Mouse (Mus musculus) fibroblast of lung, adult 2 months (primary cell): ENCODE data around the gene Bicdl2.

Source experiments
- DNase-seq: peaks from one replicate; pipeline ENCODE4 v3.0.0-alpha.2; 2011; ENCODE audit warnings: low read depth

The Bicdl2 gene

DNA sequence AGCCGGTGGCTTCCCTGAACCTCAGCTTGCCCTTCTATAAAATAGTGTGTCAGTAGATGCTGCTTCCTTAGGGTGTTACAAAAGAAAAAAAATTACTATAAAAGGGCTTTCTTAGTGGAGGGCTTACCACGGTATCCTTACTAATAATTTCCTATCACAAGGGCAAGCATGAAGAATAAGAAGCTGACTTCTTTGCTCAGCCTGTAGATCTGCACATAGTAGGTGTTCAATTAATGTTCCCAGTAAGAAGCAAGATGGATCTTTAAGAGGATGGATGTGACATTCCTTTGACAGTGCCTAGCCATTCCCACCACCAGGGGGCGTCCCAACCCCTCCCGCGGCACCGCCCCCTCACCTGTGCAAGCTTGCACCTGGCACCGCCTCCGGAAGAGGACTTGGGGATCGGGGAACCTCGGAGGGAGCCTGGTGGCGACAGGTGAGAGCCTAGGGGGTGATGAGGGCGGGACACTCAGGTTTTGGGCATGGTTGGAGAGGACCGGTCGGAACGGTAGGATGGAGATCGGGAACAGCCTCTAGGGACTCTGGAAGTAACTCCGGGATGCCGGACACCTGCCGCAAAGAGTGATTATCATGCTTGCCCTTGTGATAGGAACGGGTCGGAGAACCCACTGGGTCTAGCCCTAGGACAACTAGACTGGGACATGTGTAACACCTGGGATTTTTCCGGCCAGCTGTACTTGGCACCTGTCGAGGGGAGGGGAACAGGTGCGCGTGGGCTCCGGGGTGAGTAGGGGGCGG is at the start of gene Bicdl2:
TSS of gene Bicdl2 (plus strand) at position 390 of the 759 bp plus-strand sequence.
- no peak for DNase-seq

DNA sequence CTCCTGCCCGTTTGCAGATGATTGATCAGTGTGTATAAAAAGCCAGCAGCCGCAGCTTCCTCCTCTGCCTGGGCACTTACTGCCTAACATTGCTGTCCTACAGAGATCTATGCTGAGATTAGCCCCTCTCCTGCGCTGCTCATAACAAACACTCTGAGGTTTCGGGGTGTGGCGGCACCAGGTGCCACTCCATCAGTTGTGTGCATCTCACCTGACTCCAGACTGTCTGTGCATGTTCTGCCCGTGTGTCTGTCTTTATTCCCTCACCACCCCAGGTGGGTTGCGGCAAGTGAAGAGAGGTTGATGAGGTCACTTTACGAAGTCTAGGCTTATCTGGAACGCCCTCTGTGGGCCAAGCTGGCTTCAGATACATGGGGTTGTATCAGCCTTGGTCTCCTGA is 43.2 kb upstream of the Bicdl2 start:
- no peak for DNase-seq

DNA sequence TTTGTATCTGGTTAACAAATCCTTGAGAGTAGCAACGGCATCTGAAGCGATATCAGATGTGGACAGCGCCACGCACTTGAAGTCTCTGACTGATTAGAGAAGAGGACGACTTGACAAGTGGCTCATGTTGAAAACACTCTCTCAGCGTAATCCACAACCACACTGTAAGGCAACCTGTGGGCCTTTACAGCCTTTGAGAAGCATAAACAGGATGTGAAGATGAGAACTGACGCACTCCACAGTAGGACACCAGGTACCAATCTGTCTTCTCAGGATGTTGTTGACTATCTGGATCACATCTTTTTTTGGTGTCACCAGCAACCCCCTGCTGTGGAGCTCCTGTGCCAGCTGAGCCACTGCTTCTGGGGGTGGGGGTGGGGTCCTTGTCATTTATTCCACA is 40.0 kb upstream of the Bicdl2 start:
- no peak for DNase-seq

DNA sequence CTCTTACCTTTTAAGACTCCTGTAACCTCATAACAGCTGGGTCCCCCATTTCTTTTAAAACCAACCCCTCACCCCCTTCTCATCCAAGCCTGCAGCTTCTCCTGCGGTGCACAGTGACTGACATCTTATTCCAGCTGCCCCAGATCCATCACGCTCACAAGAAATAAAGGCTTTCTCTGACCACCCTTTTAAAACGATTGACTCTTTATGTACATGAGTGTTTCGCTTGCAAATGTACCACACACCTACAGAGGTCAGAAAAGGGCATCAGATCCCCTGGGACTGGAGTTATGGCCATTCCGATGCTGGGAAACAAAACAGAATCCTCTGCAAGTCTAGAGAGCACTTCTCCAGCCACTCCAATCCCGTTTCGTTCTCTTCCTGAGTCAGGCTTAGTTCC is 32.5 kb upstream of the Bicdl2 start:
- DNase-seq: no peak

DNA sequence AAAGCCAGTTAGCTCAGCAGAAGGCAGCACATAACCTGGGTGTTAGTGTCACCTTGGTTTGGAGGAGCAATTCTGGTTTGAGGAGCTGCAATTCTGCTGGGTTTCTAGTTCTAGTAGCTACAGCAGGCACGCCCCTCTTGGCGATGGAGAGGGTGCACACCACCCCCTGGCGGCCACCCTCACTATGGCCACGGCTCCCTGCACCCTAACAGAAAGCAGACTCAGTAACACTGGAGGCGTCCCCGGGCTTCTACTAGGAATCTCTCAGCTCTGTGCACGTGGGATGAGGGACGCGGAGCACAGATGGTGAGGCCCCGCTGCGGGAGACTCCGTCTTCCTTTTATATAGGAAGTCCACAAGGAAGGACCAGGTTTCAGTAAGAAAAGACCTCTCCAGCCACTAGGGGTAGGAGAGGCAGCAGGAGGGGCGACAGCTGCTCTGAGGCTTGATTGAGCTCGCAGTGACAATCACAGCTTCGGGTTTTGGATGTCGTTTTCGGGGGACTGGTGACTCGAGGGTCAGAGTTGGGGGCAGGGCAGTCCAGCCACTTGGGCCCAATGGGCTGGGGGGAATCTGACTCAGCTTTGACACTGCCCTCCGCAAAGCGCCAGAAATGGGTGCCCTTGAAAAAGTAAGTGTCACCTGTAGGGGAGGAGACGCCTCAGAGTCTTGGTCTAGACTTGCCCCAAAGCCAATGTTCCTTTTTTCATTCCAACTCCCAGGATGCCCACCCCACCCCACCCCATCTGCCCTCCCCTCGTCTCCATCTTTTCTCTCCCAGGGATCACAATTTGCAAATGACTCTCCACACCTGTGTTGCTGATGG is 29.9 kb upstream of the Bicdl2 start:
- peak; percentile 40 for DNase-seq

DNA sequence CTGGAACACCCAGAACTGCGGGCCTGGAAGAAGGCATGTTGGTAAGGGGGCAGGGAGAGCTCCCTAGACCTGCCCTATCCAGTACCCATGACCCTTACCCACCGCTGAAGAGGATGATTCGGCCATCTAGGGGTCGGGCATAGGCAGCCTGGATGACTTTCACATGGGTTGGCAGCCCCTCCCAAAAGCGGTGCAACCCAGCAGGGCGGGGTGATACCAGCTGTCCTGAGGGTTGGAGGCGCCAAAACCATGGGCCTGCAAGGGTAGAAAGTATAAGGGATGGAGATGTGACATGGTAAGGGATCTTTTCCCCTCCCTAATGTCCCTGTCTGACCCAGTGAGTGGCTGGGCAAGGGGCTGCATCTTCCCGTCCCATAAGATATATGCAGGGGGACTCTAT is 29.1 kb upstream of the Bicdl2 start:
- DNase-seq: no peak

DNA sequence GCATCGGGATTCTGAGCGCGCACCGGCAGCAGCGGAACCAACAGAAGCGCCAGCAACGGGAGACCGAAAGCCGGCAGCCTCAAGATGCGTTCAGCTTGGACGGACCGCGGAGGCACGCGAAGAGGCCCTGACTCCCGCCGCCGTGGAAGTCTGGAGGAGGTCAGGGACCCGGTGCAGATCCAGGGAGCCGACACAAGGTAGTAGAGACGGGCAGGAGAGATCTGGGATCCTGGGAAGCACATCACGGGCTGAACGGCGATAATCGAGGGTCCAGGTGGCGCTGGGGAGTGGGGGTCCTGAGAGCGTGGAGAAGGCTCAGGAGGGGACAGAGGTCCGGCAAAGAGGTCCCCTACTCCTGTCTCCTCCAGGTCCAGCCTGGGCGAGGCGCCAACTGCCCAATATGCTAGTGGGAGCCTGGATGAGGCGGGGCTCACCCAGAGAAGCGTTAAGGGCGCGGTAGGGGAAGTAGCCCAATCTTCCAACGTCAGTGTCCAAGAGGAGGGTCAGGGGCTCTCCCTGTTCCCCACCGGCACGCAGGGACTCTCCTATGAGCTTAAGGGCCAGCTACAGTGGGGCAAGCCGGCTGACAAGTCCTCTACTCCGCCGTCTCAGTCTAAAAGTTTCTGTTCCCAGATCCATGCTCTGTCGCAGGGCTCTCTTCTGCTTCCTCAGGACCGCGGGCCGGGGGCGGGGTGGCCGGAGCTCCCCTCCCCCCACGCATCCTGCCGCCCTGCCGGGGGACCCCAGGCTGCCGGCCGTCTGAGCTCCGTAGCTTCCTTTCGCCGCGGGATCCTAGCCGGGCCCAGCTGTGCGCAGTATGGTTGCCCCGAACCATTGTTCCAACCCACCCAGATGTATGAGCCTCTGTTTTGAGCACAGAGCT is 15.5 kb upstream of the Bicdl2 start, which contains the start of gene Mmp25:
TSS of gene Mmp25 (minus strand) at position 665 of the 883 bp plus-strand sequence.
- no peak for DNase-seq

DNA sequence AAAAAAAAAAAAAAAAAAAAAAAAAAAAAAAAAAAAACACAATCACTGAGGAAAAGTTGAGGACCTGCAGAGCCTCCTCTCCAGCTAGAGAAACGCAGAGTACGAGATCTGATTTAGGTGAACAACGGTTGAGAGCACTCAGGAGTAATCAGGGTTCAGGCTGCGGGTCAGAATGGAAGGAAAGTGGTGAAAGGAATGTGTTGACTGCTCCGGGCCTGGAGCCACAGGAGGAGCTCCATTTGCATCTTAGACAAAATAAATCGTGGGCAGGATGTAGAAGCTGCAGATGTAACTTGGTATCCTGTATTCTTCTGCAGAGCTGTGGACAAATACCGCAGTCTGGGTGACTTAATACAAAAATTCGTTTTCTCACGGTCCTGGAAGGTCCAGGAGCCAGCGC is 14.4 kb upstream of the Bicdl2 start:
- DNase-seq: no peak

DNA sequence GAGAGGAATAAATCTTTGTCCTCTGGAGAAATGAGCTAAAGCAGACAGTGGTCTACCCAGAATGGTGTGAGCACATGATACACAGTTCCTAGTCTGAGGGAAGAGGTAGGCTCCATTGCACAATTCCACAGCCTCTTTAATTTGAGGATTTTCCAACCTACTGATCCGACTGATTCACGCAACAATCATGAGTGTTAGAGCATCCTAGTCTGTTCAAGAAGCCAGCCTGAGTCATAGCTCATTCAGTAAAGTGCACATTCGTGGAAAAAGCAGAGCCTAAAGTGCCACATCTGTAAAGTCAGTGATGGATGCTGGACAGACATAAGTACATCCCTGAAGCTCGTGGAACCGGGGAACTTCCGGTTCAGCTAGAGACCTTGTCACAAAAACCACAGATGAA is 8.9 kb upstream of the Bicdl2 start:
- no peak for DNase-seq

DNA sequence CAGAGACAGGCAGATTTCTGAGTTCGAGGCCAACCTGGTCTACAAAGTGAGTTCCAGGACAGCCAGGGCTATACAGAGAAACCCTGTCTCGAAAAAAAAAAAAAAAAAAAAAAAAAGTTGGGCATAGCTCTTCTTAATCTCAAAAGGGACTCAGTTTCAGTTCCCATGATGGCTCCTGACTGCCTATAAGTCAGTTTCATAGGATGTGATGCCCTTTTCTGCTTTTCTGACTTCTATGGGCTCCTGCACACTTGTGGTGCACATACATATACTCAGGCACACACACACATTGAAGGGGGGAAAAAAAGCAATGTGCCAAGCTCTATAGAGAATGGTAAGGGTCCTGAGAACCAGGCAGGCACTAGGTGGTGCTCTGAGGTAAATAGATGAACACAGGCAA is 7.0 kb upstream of the Bicdl2 start:
- no peak for DNase-seq

DNA sequence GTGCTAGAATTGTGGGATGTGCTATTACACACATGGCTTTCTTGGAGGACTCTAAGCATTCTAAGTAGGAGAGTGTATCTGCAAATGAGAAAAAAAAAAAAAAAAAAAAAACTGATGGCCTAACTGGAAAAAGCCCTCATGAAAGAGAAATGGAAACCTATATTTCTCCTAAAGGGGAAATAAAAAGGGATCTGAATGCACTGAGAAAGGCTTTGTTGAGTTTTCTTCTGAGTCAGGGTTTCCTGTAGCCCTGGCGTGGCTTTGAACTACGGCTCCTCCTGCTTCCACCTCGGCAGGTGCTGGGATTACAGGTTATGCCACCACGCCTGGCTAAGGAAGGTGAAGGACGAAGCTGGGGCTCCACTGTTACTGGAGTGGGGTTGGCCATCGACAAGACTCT is 6.3 kb upstream of the Bicdl2 start:
- DNase-seq: no peak

DNA sequence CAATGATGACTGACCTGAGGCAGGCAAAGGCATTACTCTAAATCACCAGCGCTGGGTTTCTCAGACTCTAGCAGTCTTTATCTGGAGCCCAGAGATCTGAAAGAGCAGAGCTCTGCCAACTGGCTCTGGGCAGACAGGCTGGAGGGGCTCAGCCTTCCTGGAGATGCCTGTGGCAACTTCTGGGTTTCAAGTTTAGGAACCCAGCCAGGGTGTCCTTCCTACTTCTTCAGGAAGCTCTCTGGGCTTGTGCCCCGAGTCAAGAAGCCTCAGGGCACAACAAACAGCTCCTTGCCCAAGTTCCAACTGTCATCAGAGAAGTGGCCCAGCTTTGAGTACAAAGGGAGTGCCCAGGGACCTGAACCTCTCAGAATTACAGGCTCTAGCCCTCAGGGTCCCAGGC is 5.9 kb upstream of the Bicdl2 start:
- no peak for DNase-seq

DNA sequence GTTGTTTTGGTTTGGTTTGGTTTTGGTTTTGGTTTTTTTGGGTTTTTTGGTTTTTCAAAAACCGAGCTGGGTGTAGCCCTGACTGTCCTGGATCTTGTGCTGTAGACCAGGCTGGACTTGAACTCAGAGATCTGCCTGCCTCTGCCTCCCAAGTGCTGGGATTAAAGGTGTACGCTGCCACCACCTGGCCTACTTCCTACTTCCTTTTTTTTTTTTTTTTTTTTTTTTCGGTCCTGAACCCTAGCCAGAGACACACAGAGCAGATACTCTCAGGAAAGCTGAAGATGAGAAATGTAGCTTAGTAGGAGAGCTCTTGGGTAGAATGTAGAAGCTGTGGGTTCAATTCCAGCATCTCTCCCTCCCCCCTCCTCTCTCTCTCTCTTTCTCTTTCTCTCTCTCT is 1.9 kb upstream of the Bicdl2 start:
- DNase-seq: no peak

DNA sequence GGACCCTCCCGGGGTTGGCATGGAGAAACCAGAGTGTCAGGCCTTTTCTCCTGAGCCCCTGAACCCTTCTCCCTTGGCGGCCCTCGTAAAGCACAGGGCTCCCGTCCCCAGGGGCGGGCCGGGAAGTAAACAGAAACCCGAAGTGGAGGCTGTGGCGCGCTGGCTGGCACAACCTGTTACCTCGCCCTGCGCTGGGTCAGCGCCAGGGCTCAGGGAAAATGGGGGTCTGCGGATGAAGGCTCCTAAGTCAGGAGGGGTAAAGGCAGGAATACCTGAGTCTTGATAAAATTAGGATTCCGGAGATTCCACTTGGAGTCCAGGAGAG is 532 bp downstream of the Bicdl2 start:
- DNase-seq: no peak

DNA sequence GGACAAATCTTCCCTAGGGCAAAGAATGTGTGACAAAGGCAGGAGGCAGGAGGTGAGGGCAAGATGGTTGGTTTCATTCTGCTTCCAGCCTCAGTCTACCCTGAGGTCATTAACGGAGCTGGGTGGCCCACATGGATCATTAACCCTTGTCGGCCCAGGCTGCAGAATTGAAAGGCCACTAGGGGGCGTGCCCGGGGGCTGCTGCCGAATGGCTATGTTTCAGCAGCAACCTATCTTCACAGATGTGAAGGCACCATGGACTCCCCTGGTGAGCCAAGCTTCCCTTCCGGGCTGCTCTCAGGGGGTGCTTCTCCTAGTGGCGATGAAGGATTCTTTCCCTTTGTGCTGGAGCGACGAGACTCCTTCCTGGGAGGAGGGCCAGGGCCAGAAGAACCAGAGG is 1.2 kb downstream of the Bicdl2 start:
- DNase-seq: no peak

DNA sequence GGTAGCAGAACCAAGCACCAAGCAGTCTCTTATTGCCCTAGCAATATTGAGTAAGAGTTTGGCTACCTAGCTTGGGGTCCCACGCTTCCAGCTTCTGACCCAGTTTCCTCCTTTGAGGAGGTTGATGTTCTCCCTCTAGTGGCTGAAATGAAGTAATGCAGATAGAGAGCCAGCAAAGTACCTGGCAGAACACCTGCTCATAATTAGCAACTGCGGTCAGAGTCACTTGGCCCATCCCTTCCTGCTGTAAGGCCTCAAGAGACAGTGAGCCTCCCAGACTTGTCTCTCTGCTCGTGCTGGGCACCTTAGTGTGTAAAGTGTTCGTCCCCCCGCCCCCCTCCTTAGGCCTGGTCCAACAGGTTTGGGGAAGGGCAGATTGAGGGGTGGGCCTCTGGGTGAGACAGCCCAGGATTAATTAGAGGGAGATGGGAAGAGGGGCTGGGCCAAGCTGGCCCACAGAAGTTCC is 4.3 kb downstream of the Bicdl2 start:
- no peak for DNase-seq

DNA sequence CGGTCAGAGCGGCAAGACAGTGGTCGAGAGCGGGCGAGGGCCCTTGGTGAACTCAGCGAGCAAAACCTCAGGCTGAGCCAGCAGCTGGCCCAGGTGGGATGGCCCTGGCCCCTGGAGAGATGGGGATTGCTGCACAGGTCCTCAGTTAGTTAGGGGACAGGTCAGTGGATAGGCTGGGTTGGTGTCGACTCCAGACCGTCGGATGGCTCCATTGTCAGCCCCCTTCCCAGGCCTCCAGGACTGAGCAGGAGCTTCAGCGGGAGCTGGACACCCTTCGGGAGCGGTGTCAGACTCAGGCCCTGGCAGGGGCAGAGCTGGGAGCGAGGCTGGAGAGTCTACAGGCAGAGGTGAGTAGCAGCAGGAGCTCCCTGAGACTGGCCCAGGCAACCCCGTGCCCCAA is 5.2 kb downstream of the Bicdl2 start:
- no peak for DNase-seq

DNA sequence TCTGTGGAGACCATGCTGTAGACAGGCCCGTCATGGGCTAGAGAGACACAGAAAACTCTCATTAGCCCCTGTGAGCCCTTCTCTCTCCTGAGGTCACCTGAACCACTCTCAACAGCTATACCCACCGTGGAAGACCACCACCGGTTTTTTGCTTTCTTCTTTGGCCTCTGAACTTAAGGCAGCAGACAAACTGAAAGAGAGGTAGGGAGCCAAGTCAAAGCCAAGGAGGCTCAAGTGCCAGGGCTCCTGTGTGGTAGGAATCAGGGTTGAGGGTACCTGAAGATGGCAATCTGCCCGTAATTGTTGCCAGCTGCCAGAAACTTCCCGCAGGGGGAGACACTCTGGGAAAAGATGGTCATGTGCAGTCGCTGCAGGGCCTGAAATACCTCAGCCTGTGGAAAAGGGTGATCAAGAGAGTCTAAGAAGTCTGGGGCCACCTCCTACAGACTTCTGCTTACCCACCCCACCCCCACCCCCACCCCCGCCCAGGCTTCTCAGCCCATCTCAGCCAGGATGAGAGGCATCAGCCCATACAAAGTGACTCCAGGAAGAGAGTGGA is 10.3 kb downstream of the Bicdl2 start:
- no peak for DNase-seq

DNA sequence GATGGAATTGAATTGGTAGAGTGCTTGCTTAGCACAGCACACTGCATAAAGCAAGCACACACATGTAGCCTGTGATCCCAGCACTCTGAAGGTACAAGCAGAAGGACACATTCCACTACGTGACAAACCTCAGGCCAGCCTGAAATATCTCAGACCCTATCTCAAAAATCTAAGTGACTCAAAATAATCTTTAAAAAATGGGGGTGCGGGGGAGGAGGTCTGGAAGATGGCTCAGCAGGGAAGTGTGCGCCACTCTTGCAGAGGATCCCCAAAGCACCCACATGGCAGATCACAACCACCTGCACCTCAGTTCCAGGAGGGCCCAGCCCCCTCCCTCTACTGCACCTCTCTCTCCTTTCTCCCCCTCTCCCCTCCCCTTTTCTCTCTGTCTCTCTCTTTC is 11.2 kb downstream of the Bicdl2 start:
- no peak for DNase-seq

DNA sequence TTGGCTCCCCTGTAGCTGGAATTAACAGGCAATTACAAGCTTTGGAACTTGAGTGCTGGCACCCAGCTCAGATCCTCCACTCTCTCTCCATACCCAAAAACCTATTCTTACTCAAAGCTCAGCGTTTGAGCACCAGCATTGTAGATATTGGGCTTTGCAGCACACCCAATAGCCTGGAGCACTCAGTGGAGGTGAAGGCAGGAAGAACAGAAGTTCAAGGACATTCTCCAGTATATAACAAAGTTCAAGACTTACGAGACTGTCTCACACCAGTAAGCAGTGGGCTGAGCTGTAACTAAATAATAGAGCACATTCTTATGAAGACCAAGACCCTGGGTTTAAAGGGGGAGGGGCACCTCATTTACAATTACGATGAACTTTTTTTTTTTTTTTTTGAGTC is 12.5 kb downstream of the Bicdl2 start:
- no peak for DNase-seq

DNA sequence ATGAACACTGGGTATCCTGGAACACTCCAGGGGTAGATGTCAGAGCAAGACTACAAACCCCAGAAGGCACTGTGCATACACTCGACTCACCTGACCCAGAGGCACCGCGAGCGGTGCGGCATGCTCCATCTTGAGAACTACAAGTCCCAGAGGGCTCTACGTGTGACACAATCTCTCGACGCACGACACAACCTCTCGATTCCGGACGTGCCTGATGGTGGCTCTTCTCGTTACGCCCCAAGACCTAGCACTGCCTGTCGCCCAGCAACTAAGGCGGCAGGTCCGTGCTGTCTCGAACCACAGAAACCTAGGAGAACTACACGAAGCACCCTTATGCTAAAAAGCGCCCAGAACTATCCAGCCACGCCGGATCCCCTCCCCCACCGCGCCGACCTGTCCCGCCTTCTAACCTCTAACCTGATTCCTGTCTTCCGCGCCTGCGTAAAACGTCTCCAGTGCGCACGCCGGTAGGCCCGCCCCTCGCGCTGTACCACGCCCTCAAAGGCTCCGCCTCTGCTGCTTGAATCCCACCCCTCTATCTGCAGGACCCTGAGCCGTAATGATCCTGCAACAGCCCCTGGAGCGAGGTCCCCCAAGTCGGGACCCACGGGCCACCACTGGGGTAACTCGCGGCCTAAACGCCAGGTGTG is 13.2 kb downstream of the Bicdl2 start, which contains the start of the genes Hcfc1r1 and Thoc6:
TSS of gene Hcfc1r1 (plus strand) at position 173 of the 650 bp plus-strand sequence.
TSS of gene Thoc6 (minus strand) at position 459 of the 650 bp plus-strand sequence.
- DNase-seq: peak; percentile 90
